Mouse (Mus musculus): Measurements from ENCODE around the gene Skap1. TPM values are rescaled to one million over a fixed set of nuclear protein-coding genes. Genes with fewer than 3 reads are reported as not detected.
A peak's percentile ranks its signal among the peaks of the same experiment; 100 is the strongest.

Skap1 gene
- polyA plus RNA-seq, 1 experiment: 3.3 TPM

DNA sequence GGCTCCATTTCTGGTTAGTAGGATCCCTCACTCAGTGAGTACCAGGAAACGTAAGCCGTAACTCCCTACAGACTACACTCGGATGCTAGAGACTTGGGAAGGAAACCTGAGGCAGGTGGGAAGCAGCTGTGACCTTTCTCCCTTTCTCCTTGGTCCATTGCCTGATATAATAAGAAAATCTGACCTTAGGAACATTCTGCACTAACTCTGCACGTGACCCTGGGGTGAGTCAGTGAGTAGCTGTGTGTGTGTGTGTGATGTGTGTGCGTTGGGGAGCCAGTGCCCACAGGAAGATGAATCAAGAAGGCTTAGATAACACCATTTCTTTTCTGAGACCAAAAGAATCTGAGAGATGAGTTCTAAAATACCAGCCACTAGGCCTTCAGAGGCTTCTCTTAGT, 34.5 kb upstream of the Skap1 start:
- WGBS: 59% methylated on average over 5 of the region's 5 CpGs
- no peaks in the 10 kb centered on the region for H3K36me3 ChIP-seq (ENCODE audit: control insufficient read depth, insufficient read depth, low read length)
- peaks cover 3% of the 10 kb centered on the region; the same call in 1 of the 2 replicates for H3K4me1 ChIP-seq (ENCODE audit: control insufficient read depth, insufficient read depth, low read length)
- DNase-seq: no peak
- no peaks in the 10 kb centered on the region for H3K27me3 ChIP-seq (replicated peaks; ENCODE audit: control insufficient read depth, insufficient read depth, low read length)
- no peak overlapping the region for H3K4me3 ChIP-seq (ENCODE audit: insufficient read depth, low read depth, low read length)
- no peak overlapping the region for H3K27ac ChIP-seq (ENCODE audit: insufficient read depth, low read depth, low read length)
- TF ChIP-seq CTCF (conservative IDR thresholded peaks at IDR 0.05; ENCODE audit: insufficient read depth, insufficient read length, low read depth, low read length): no peak
- TF ChIP-seq POLR2A (IDR thresholded peaks at IDR 0.05; ENCODE audit: low read depth, low read length): no peak

DNA sequence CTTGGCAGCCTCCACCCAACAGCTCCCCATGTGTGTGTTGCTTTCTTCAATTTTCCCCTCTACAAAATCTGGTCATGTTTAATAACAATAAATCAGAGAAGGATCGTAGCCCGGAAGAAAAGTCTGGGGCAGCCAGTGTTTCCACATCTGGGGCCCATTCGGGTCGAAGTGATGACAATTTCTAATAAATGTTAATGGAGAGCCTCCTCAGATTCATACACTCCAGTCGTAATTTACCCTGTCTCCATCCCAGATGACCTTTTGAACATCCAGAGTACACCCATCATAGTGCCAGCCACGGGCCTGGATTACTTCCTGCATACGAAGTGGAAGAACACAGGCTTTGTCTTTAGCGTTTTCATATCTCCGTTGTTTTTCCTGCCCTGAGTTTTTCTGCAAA, 32.5 kb upstream of the Skap1 start:
- 52% methylated on average over 9 of the region's 9 CpGs for WGBS
- DNase-seq: no peak
- no peaks in the 10 kb centered on the region for H3K36me3 ChIP-seq (ENCODE audit: control insufficient read depth, insufficient read depth, low read length)

DNA sequence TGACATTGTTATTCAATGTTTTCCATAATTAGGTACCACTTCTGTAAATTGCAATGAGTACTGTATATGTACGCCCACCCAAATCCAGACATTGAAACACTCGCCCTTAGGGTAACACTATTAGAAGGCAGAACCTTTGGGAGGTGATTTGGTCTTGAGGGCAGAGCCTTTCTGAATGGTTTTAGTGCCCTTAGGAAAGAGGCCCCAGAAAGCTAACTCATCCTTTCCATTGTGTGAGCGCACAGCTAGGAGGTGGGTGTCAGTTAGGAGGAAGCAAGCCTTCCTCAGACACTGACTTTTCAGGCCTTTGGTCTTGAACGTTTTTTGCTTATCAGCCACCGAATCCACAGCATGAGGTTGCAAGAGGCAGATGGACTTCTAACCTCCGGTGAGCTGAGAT, 29.5 kb upstream of the Skap1 start:
- no peak for DNase-seq
- Histone ChIP-seq H3K4me1 (ENCODE audit: control insufficient read depth, insufficient read depth, low read length) (no peaks in the 10 kb centered on the region), H3K4me3 (ENCODE audit: insufficient read depth, low read depth, low read length) (no peak overlapping the region), H3K36me3 (ENCODE audit: control insufficient read depth, insufficient read depth, low read length) (no peaks in the 10 kb centered on the region), H3K27me3 (replicated peaks; ENCODE audit: control insufficient read depth, insufficient read depth, low read length) (no peaks in the 10 kb centered on the region), H3K27ac (ENCODE audit: insufficient read depth, low read depth, low read length) (no peak overlapping the region)
- WGBS: 80% methylated on average over 6 of the region's 6 CpGs
- TF ChIP-seq POLR2A (IDR thresholded peaks at IDR 0.05; ENCODE audit: low read depth, low read length) (no peak), CTCF (conservative IDR thresholded peaks at IDR 0.05; ENCODE audit: insufficient read depth, insufficient read length, low read depth, low read length) (no peak)

More for the DNA sequence above, 32.5 kb upstream of the Skap1 start:
- TF ChIP-seq CTCF (conservative IDR thresholded peaks at IDR 0.05; ENCODE audit: insufficient read depth, insufficient read length, low read depth, low read length) (no peak), POLR2A (IDR thresholded peaks at IDR 0.05; ENCODE audit: low read depth, low read length) (no peak)
- Histone ChIP-seq H3K4me3 (ENCODE audit: insufficient read depth, low read depth, low read length) (no peak overlapping the region), H3K27me3 (replicated peaks; ENCODE audit: control insufficient read depth, insufficient read depth, low read length) (no peaks in the 10 kb centered on the region), H3K4me1 (ENCODE audit: control insufficient read depth, insufficient read depth, low read length) (peaks cover 3% of the 10 kb centered on the region; the same call in 1 of the 2 replicates), H3K27ac (ENCODE audit: insufficient read depth, low read depth, low read length) (no peak overlapping the region)

DNA sequence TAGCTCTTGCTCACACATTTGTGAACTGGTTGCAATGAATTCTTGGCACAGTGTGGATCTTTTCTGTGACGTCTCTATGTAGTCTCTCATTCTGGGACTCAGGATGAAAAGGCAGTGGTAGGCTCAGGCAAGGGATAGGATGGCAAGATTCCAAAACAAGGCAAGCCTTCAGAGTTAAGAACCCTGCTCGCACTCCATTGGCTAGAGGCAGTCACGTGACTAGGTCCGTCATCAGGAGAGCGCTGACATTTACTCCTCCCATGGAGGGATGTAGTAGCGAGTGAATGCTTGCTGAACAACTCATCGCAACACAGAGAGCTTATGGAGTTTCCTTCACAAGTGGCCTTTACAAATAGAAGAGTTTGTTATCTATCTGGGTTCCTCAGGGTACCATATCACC, 27.9 kb upstream of the Skap1 start:
- WGBS: 93% methylated on average over 7 of the region's 7 CpGs
- H3K4me3 ChIP-seq (ENCODE audit: insufficient read depth, low read depth, low read length): no peak overlapping the region
- no peak overlapping the region for H3K27ac ChIP-seq (ENCODE audit: insufficient read depth, low read depth, low read length)
- no peaks in the 10 kb centered on the region for H3K36me3 ChIP-seq (ENCODE audit: control insufficient read depth, insufficient read depth, low read length)
- no peaks in the 10 kb centered on the region for H3K27me3 ChIP-seq (replicated peaks; ENCODE audit: control insufficient read depth, insufficient read depth, low read length)
- no peak for TF ChIP-seq POLR2A (IDR thresholded peaks at IDR 0.05; ENCODE audit: low read depth, low read length)
- TF ChIP-seq CTCF (conservative IDR thresholded peaks at IDR 0.05; ENCODE audit: insufficient read depth, insufficient read length, low read depth, low read length): no peak
- no peaks in the 10 kb centered on the region for H3K4me1 ChIP-seq (ENCODE audit: control insufficient read depth, insufficient read depth, low read length)
- no peak for DNase-seq

DNA sequence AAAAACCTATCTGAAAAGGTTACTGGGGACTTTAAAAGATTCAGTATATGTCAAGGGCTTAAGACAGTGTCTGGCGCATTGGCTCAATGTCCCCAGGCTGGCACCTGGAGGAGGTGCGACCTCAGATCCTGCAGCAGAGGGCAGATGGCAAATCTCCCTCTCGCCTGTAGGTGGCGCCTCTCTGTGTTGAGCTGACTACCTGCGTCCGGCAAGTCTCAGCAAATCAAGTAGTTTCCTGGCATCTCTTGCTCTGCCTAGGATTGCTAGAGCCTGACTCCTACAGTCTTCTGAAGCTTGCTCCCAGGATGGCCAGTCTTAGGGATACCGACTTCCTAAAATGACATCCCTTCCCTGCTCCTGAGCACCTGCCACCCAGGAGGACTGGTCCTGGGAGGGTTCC, 25.6 kb upstream of the Skap1 start:
- Histone ChIP-seq H3K36me3 (ENCODE audit: control insufficient read depth, insufficient read depth, low read length) (no peaks in the 10 kb centered on the region), H3K4me3 (ENCODE audit: insufficient read depth, low read depth, low read length) (no peak overlapping the region), H3K27ac (ENCODE audit: insufficient read depth, low read depth, low read length) (no peak overlapping the region), H3K4me1 (ENCODE audit: control insufficient read depth, insufficient read depth, low read length) (no peaks in the 10 kb centered on the region), H3K27me3 (replicated peaks; ENCODE audit: control insufficient read depth, insufficient read depth, low read length) (no peaks in the 10 kb centered on the region)
- TF ChIP-seq CTCF (conservative IDR thresholded peaks at IDR 0.05; ENCODE audit: insufficient read depth, insufficient read length, low read depth, low read length) (peak; percentile 91), POLR2A (IDR thresholded peaks at IDR 0.05; ENCODE audit: low read depth, low read length) (no peak)
- 5% methylated on average over 7 of the region's 7 CpGs for WGBS
- peak; percentile 78 for DNase-seq

DNA sequence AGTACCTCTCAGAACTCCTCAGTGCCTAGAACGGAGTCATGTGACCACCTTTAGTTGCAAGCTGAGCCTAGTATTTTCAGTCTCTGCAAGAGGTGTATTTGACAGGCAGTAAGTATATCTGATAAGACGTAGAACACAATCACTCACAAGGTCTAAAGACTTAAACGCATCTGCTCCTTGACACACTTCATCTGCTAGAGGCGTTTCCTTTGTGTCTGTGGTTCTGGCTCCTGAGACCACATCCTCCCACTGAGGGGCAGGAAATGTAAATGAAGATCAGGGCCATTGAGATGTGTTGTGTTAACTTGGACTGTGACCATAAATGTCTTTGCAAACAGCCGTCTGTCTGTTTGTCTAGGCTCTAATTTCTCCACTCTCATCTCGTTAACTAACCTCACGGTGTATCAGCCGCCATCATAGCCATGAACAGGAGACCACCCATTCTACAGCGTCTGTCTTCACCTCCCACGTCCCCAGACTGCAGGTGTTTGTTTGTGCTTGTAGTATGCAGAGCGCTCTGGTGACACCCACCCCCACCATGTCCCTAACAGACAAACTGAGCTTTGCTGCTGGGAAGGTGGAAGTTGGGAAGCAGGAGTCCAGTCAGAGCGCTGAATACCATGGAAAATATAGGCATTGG, 22.7 kb upstream of the Skap1 start:
- no peak for TF ChIP-seq CTCF (conservative IDR thresholded peaks at IDR 0.05; ENCODE audit: insufficient read depth, insufficient read length, low read depth, low read length)
- TF ChIP-seq POLR2A (IDR thresholded peaks at IDR 0.05; ENCODE audit: low read depth, low read length): no peak
- H3K4me1 ChIP-seq (ENCODE audit: control insufficient read depth, insufficient read depth, low read length): no peaks in the 10 kb centered on the region
- no peak overlapping the region for H3K4me3 ChIP-seq (ENCODE audit: insufficient read depth, low read depth, low read length)
- WGBS: 67% methylated on average over 12 of the region's 12 CpGs
- no peaks in the 10 kb centered on the region for H3K36me3 ChIP-seq (ENCODE audit: control insufficient read depth, insufficient read depth, low read length)
- H3K27me3 ChIP-seq (replicated peaks; ENCODE audit: control insufficient read depth, insufficient read depth, low read length): no peaks in the 10 kb centered on the region
- no peak overlapping the region for H3K27ac ChIP-seq (ENCODE audit: insufficient read depth, low read depth, low read length)
- DNase-seq: no peak

DNA sequence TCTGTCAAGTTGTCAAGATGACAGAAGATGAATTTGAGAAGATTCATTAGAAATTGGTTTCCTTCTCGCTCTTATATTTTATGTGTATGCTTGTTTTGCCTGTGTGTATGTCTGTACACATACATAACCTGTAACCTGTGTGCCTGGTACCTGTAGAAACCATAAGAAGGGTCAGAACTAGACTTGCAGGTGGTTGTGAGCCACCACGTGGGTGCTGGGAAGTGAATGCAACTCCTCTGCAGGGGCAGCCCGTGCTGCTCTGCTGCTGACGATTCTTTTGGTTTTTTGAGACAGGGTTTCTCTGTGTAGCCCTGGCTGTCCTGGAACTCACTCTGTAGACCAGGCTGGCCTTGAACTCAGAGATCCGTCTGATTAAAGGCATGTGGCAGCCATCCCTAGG, 21.9 kb upstream of the Skap1 start:
- 86% methylated on average over 5 of the region's 5 CpGs for WGBS
- H3K27ac ChIP-seq (ENCODE audit: insufficient read depth, low read depth, low read length): no peak overlapping the region

More for the DNA sequence above, 21.9 kb upstream of the Skap1 start:
- Histone ChIP-seq H3K27me3 (replicated peaks; ENCODE audit: control insufficient read depth, insufficient read depth, low read length) (no peaks in the 10 kb centered on the region), H3K4me1 (ENCODE audit: control insufficient read depth, insufficient read depth, low read length) (no peaks in the 10 kb centered on the region), H3K36me3 (ENCODE audit: control insufficient read depth, insufficient read depth, low read length) (no peaks in the 10 kb centered on the region), H3K4me3 (ENCODE audit: insufficient read depth, low read depth, low read length) (no peak overlapping the region)
- DNase-seq: no peak
- TF ChIP-seq CTCF (conservative IDR thresholded peaks at IDR 0.05; ENCODE audit: insufficient read depth, insufficient read length, low read depth, low read length) (no peak), POLR2A (IDR thresholded peaks at IDR 0.05; ENCODE audit: low read depth, low read length) (no peak)
